Mouse (Mus musculus): ENCODE results near the gene Mustn1.

DNA sequence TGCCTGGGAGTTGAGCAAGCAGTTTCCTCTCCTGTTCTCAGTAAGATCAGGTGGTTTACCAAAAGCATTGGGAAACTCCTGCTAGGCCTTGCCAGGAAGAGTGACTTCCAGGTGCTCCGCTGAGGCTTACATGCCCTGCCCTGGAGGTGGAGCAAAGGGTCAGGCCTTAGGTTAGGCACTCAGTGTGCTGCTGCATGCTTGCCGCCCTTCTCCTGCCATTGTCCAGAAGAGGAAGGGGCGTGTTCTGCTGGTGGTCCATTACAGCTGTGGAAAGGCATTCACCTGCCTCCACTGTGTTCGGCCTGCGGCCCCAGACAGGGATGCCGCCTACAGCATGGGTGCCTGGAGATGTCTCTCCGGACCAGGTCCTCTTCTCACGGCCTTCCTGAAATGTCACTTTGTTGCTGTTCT, 9.6 kb upstream of the Mustn1 start:
- no peak for TF ChIP-seq CTCF (IDR thresholded peaks at IDR 0.05; ENCODE audit: extremely low read depth, insufficient read depth, insufficient read length, insufficient replicate concordance)
- TF ChIP-seq POLR2A (IDR thresholded peaks at IDR 0.05; ENCODE audit: low read depth, low read length) = no peak
